Mouse (Mus musculus) thymus, adult 2 months (tissue): ENCODE data around the gene Arfgap3. TPM values are rescaled to one million over a fixed set of nuclear protein-coding genes. Genes with fewer than 3 reads are reported as not detected.

ENCODE experiments used
- DNase-seq: peaks from one replicate; pipeline ENCODE4 v3.0.0; 2021
- H3K27ac ChIP-seq: fragments of 200-500 bp; 2 replicates; pipeline ENCODE4 v1.5.1; 2012; ENCODE audit warnings: low read length, control low read depth; ENCODE audit not compliant: control insufficient read depth, insufficient read depth
- H3K27me3 ChIP-seq: fragments of 200-500 bp; 2 replicates; pipeline ENCODE4 v1.6.1; 2012; ENCODE audit warnings: mild to moderate bottlenecking, low read length, moderate library complexity, mixed read lengths; ENCODE audit not compliant: control insufficient read depth, insufficient read depth
- H3K36me3 ChIP-seq: fragments of 200-500 bp; 2 replicates; pipeline ENCODE4 v1.6.1; 2012; ENCODE audit warnings: mild to moderate bottlenecking, low read length, moderate library complexity; ENCODE audit not compliant: control insufficient read depth, insufficient read depth
- H3K4me1 ChIP-seq: fragments of 200-500 bp; replicated peaks from 2 replicates; pipeline ENCODE4 v1.6.1; 2012; ENCODE audit warnings: low read length; ENCODE audit not compliant: control insufficient read depth, insufficient read depth
- H3K4me3 ChIP-seq: fragments of 200-500 bp; 2 replicates; pipeline ENCODE4 v1.5.1; 2012; ENCODE audit warnings: mild to moderate bottlenecking, low read length, control low read depth, moderate library complexity; ENCODE audit not compliant: control insufficient read depth, insufficient read depth
- CTCF ChIP-seq: fragments of 200-500 bp; IDR thresholded peaks from 2 replicates; pipeline ENCODE4 v1.5.1; 2012; ENCODE audit warnings: mild to moderate bottlenecking, control low read depth, low read length, moderate library complexity, borderline replicate concordance; ENCODE audit not compliant: control insufficient read depth, poor library complexity, insufficient read depth; ENCODE audit errors: extremely low read depth
- POLR2A ChIP-seq: fragments of 200-500 bp; IDR thresholded peaks from 2 replicates; pipeline ENCODE4 v1.6.1; 2012; ENCODE audit warnings: mild to moderate bottlenecking, low read length, control low read depth, moderate library complexity; ENCODE audit not compliant: control insufficient read depth, poor library complexity, insufficient read depth; ENCODE audit errors: extremely low read depth
- WGBS: fragments of 180-500 bp; shearing (Covaris S2); methylation state at CpG from one replicate; pipeline ENCODE4 v1.1.7; 2018; 5-methylcytosine and 5-hydroxymethylcytosine counted together
- polyA plus RNA-seq: library from polyadenylated mRNA; depleted of rRNA; stranded (reverse); fragments of >200 nt; gene quantifications from 2 replicates; pipeline ENCODE4 v1.2.3, GENCODE M21; 2012

Arfgap3 gene
- polyA plus RNA-seq, 1 experiment: 23.0 TPM

GRCm38 (mm10) chr15:83255944-83256343 is 94.1 kb downstream of the Arfgap3 start:
- DNase-seq: no peak
- TF ChIP-seq POLR2A: no peak
- no peak for TF ChIP-seq CTCF
- peaks cover 6% of the 10 kb centered on the region; the same call in 1 of the 2 replicates for H3K27me3 ChIP-seq
- H3K27ac ChIP-seq: no peak overlapping the region
- H3K4me1 ChIP-seq: no peaks in the 10 kb centered on the region
- H3K4me3 ChIP-seq: no peak overlapping the region
- WGBS: 92% methylated on average over 7 of the region's 7 CpGs
- H3K36me3 ChIP-seq: no peaks in the 10 kb centered on the region

GRCm38 (mm10) chr15:83255191-83255782 is 94.8 kb downstream of the Arfgap3 start:
- 97% methylated on average over 4 of the region's 4 CpGs for WGBS
- Histone ChIP-seq H3K4me3 (no peak overlapping the region), H3K27me3 (peaks cover 7% of the 10 kb centered on the region; the same call in 1 of the 2 replicates), H3K27ac (no peak overlapping the region), H3K36me3 (no peaks in the 10 kb centered on the region), H3K4me1 (no peaks in the 10 kb centered on the region)
- no peak for DNase-seq
- TF ChIP-seq CTCF (no peak), POLR2A (no peak)

- no peak overlapping the region for H3K27ac ChIP-seq
- H3K36me3 ChIP-seq: no peaks in the 10 kb centered on the region
- no peak for TF ChIP-seq CTCF
- TF ChIP-seq POLR2A: no peak
These were observed 95.5 kb downstream of the Arfgap3 start for GRCm38 (mm10) chr15:83254372-83255070.

GRCm38 (mm10) chr15:83252060-83252459 is 98.0 kb downstream of the Arfgap3 start:
- 76% methylated on average over 14 of the region's 14 CpGs for WGBS
- Histone ChIP-seq H3K4me1 (no peaks in the 10 kb centered on the region), H3K4me3 (no peak overlapping the region), H3K27me3 (peaks cover 10% of the 10 kb centered on the region; the same call in 1 of the 2 replicates), H3K27ac (no peak overlapping the region), H3K36me3 (no peaks in the 10 kb centered on the region)
- TF ChIP-seq POLR2A: no peak
- TF ChIP-seq CTCF: no peak
- DNase-seq: no peak

More at GRCm38 (mm10) chr15:83254372-83255070, 95.5 kb downstream of the Arfgap3 start:
- Histone ChIP-seq H3K27me3 (peaks cover 10% of the 10 kb centered on the region; the same call in 1 of the 2 replicates), H3K4me1 (no peaks in the 10 kb centered on the region), H3K4me3 (no peak overlapping the region)
- DNase-seq: no peak
- WGBS: 85% methylated on average over 10 of the region's 10 CpGs

GRCm38 (mm10) chr15:83251176-83252004 is 98.7 kb downstream of the Arfgap3 start, which contains the start of gene A4galt:
Gene A4galt (minus strand): TSS chr15:83251774.
- Histone ChIP-seq H3K4me3 (peak within 1 kb of the TSS; percentile 21), H3K27ac (no peak within 1 kb of the TSS)

GRCm38 (mm10) chr15:83250651-83251175 is 99.3 kb downstream of the Arfgap3 start:
- TF ChIP-seq POLR2A (no peak), CTCF (no peak)
- DNase-seq: no peak
- H3K4me3 ChIP-seq: no peak overlapping the region

More at GRCm38 (mm10) chr15:83251176-83252004, 98.7 kb downstream of the Arfgap3 start, which contains the start of gene A4galt:
- H3K27me3 ChIP-seq: peaks cover 10% of the 10 kb centered on the region; the same call in 1 of the 2 replicates
- no peaks in the 10 kb centered on the region for H3K36me3 ChIP-seq
- TF ChIP-seq POLR2A (no peak), CTCF (no peak)
- DNase-seq: no peak
- H3K4me1 ChIP-seq: no peaks in the 10 kb centered on the region
- 7% methylated on average over 65 of the region's 66 CpGs for WGBS

More at GRCm38 (mm10) chr15:83250651-83251175, 99.3 kb downstream of the Arfgap3 start:
- H3K27me3 ChIP-seq: peaks cover 10% of the 10 kb centered on the region; the same call in 1 of the 2 replicates
- H3K4me1 ChIP-seq: no peaks in the 10 kb centered on the region
- H3K36me3 ChIP-seq: no peaks in the 10 kb centered on the region
- WGBS: 13% methylated on average over 20 of the region's 20 CpGs
- H3K27ac ChIP-seq: no peak overlapping the region
